Comparison of ENCODE assay signal across 8 mouse cellular contexts in the genomic region with DNA sequence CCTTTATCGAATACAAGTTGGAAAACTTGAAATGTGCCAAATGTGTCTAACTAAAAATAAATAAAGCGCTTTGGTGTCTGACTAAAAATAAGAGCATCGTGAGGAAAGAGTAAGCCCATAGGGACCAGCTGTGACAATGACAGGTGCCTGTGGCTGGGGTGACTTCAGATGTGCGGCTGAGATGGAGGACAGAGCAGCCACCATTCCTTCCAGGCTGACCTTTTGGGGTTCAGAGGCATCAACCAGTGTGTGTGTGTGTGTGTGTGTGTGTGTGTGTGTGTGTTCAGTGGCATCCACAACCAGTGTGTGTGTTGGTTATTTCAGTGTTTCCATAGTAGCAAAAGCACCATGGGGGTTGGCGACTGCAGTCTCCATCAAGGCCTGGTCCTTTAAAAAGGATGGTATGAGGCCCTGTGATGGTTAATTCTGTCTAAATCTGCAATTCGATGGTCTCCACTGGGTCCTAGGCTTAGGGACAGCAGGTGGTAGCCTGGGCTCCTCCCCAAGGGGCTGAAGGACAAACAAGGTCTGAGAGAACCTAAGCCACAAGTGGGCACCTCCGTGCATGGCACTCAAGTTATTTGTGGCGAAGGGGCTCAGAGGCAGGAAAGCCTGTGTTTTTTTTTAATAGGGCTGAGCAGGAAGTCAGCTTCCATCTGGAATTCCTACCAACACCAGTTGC. TPM values are rescaled to one million over a fixed set of nuclear protein-coding genes. Genes with fewer than 3 reads are reported as not detected.
DNase-seq lines count a peak whose midpoint lies in the region; ATAC-seq and TF ChIP-seq lines count a peak whose summit lies in the region.

No protein-coding gene starts in this region.

- in situ Hi-C loops in ES-E14 (cut with MboI; ENCODE audit: low sequenced_read_pairs in 2 of 2, unreplicated experiment in 2 of 2): no loop called here

- H3K4me2 ChIP-seq in kidney, embryonic 15.5 days: peak overlapping the region; percentile 71
- H3K4me2 ChIP-seq in hindbrain, embryonic 12.5 days (replicated peaks): peak overlapping the region; percentile 51
- peak overlapping the region; percentile 49 for H3K4me2 ChIP-seq in midbrain, embryonic 12.5 days (replicated peaks)

- H3K9ac ChIP-seq in kidney, embryonic 15.5 days: peak overlapping the region; percentile 35; the same call in 1 of the 2 replicates
- H3K9ac ChIP-seq in ES-E14 (ENCODE audit: insufficient read depth, low read depth, low read length, poor library complexity, severe bottlenecking): peak overlapping the region; percentile 12; the same call in 1 of the 2 replicates
- H3K9ac ChIP-seq in hindbrain, embryonic 12.5 days: no peak overlapping the region
- no peak overlapping the region for H3K9ac ChIP-seq in midbrain, embryonic 12.5 days (replicated peaks)

- ATAC-seq in kidney, embryonic 15.5 days (replicated peaks; ENCODE audit: low FRiP score): peak; percentile 1; the same call in 1 of the 2 replicates
- no peak for ATAC-seq in hindbrain, embryonic 12.5 days (ENCODE audit: low FRiP score)
- ATAC-seq in midbrain, embryonic 12.5 days (ENCODE audit: low FRiP score, low read depth): 0 out of 2 replicates have a peak, but pooled peaks have one; percentile 12

- no peaks in the 10 kb centered on the region for H3K9me3 ChIP-seq in kidney, embryonic 15.5 days (replicated peaks)
- no peaks in the 10 kb centered on the region for H3K9me3 ChIP-seq in ES-E14 (ENCODE audit: control insufficient read depth, insufficient read depth, low read depth, low read length)
- 0 out of 2 replicates have a peak, but pooled peaks cover 3% of the 10 kb centered on the region for H3K9me3 ChIP-seq in hindbrain, embryonic 12.5 days (replicated peaks)
- no peaks in the 10 kb centered on the region; the same call in 1 of the 2 replicates for H3K9me3 ChIP-seq in midbrain, embryonic 12.5 days

- peak overlapping the region; percentile 46; the same call in 1 of the 2 replicates for H3K27ac ChIP-seq in kidney, embryonic 15.5 days
- H3K27ac ChIP-seq in ES-E14 (ENCODE audit: insufficient read depth, low read depth, low read length, poor library complexity, severe bottlenecking): no peak overlapping the region
- no peak overlapping the region for H3K27ac ChIP-seq in hindbrain, embryonic 12.5 days
- H3K27ac ChIP-seq in midbrain, embryonic 12.5 days (replicated peaks): no peak overlapping the region

- H3K4me1 ChIP-seq in kidney, embryonic 15.5 days: peaks cover 47% of the 10 kb centered on the region
- peaks cover 10 to 17% of the 10 kb centered on the region in 2 experiments; a peak in 3 of 4 replicates for H3K4me1 ChIP-seq in ES-E14 (ENCODE audit: control insufficient read depth in 2 of 2, insufficient read depth in 2 of 2, low read length in 2 of 2, poor library complexity in 1 of 2)
- peaks cover 26% of the 10 kb centered on the region for H3K4me1 ChIP-seq in hindbrain, embryonic 12.5 days
- peaks cover 10% of the 10 kb centered on the region; the same call in 1 of the 2 replicates for H3K4me1 ChIP-seq in midbrain, embryonic 12.5 days

- 45% methylated on average over 8 of the region's 8 CpGs for WGBS in kidney, embryonic 15.5 days
- WGBS in hindbrain, embryonic 12.5 days: 58% methylated on average over 8 of the region's 8 CpGs
- WGBS in midbrain, embryonic 12.5 days: 51% methylated on average over 8 of the region's 8 CpGs

- no peaks in the 10 kb centered on the region; the same call in 1 of the 2 replicates for H3K27me3 ChIP-seq in kidney, embryonic 15.5 days
- peaks cover 15% of the 10 kb centered on the region for H3K27me3 ChIP-seq in hindbrain, embryonic 12.5 days
- H3K27me3 ChIP-seq in midbrain, embryonic 12.5 days: peaks cover 23% of the 10 kb centered on the region

- intact Hi-C loops in left cerebral cortex, postnatal 36 days (cut with DNase I): no loop called here

- DNase-seq in kidney, postnatal 25 days: no peak
- no peak for DNase-seq in ES-E14 (ENCODE audit: low read depth, low spot score)
- no peak for DNase-seq in embryo, embryonic 10.5 days (ENCODE audit: low spot score)
- no peak for DNase-seq in left cerebral cortex, postnatal 36 days (ENCODE audit: low spot score in 2 of 2)
- DNase-seq in kidney, adult 8-10 months: no peak

- H3K4me3 ChIP-seq in kidney, embryonic 15.5 days (replicated peaks): peak overlapping the region; percentile 38
- peak overlapping the region; percentile 22 to 64 for H3K4me3 ChIP-seq in ES-E14 (ENCODE audit: insufficient read depth in 1 of 2, low read depth in 1 of 2, low read length in 2 of 2, poor library complexity in 1 of 2, severe bottlenecking in 1 of 2)
- H3K4me3 ChIP-seq in hindbrain, embryonic 12.5 days: peak overlapping the region; percentile 14
- peak overlapping the region; percentile 25 for H3K4me3 ChIP-seq in midbrain, embryonic 12.5 days

- no peaks in the 10 kb centered on the region for H3K36me3 ChIP-seq in kidney, embryonic 15.5 days
- peaks cover 2% of the 10 kb centered on the region; the same call in 1 of the 2 replicates for H3K36me3 ChIP-seq in ES-E14 (ENCODE audit: control insufficient read depth, insufficient read depth, low read length, poor library complexity, severe bottlenecking)
- no peaks in the 10 kb centered on the region for H3K36me3 ChIP-seq in hindbrain, embryonic 12.5 days
- no peaks in the 10 kb centered on the region for H3K36me3 ChIP-seq in midbrain, embryonic 12.5 days

TF ChIP-seq in ES-E14, 5 proteins besides CTCF, POLR2A, EP300 and RAD21:
- no peak for TF ChIP-seq ZC3H11A (IDR thresholded peaks at IDR 0.05; ENCODE audit: borderline replicate concordance, low read depth, low read length)
- no peak for TF ChIP-seq ZNF384 (IDR thresholded peaks at IDR 0.05; ENCODE audit: low read depth, low read length)
- TF ChIP-seq MAFK (IDR thresholded peaks at IDR 0.05; ENCODE audit: insufficient read depth, low read depth, low read length): no peak
- no peak for TF ChIP-seq CHD2 (IDR thresholded peaks at IDR 0.05; ENCODE audit: low read depth, low read length)
- TF ChIP-seq HCFC1 (IDR thresholded peaks at IDR 0.05; ENCODE audit: borderline replicate concordance, insufficient read depth, low read length): no peak

RNA-seq across cellular contexts. Expression of a gene that starts 0.5 kb away (rescaled TPM):
- polyA plus RNA-seq in kidney, embryonic 15.5 days (2015; fragmentation: Nextera tagmentation; extraction: Ambion mirVana): 0.17 TPM in 1 of 2 replicates, not detected in the other
- 0.32 and 0.45 TPM in 2 replicates for total RNA-seq in ES-E14 (2012; rRNA removed)
- polyA plus RNA-seq in hindbrain, embryonic 12.5 days (2016; fragmentation: Nextera tagmentation; extraction: Ambion mirVana): not detected in 2 replicates
- polyA plus RNA-seq in midbrain, embryonic 12.5 days (2016; fragmentation: Nextera tagmentation; extraction: Ambion mirVana): not detected in 2 replicates
- total RNA-seq in left cerebral cortex, postnatal 36 days (2021): 1 to 10 TPM; 1.5 to 1.9 TPM

RNA-seq across cellular contexts. Expression of a gene that starts 10.2 kb away (rescaled TPM):
- polyA plus RNA-seq in kidney, embryonic 15.5 days (2015; fragmentation: Nextera tagmentation; extraction: Ambion mirVana): 1.0 and 1.1 TPM in 2 replicates
- total RNA-seq in ES-E14 (2012; rRNA removed): 3.6 and 5.7 TPM in 2 replicates
- 0.34 and 0.42 TPM in 2 replicates for polyA plus RNA-seq in hindbrain, embryonic 12.5 days (2016; fragmentation: Nextera tagmentation; extraction: Ambion mirVana)
- polyA plus RNA-seq in midbrain, embryonic 12.5 days (2016; fragmentation: Nextera tagmentation; extraction: Ambion mirVana): 0.10 and 0.17 TPM in 2 replicates
- total RNA-seq in left cerebral cortex, postnatal 36 days (2021): 1 to 10 TPM in 1 of 2 experiments, under 1 TPM in 1; 0.82 to 1.0 TPM

Comparison
In these comparisons a context has a peak if more than half of its experiments do, and no peak if none do; other contexts are left out.
1. H3K9ac ChIP-seq: peak in kidney, embryonic 15.5 days (single experiment) and ES-E14 (single experiment); none in hindbrain, embryonic 12.5 days (single experiment) and midbrain, embryonic 12.5 days (single experiment).
2. Peak in every context shown above with its lines, with median percentiles within 50 percentile points of each other: H3K4me2 ChIP-seq and H3K4me3 ChIP-seq.